Mouse (Mus musculus) cerebellum, adult 2 months (tissue): ENCODE results near the gene Hectd3.

Source experiments
- CTCF ChIP-seq: fragments of 200-500 bp; IDR thresholded peaks from 2 replicates; pipeline ENCODE4 v1.5.1; 2011; ENCODE audit warnings: low read depth, mild to moderate bottlenecking, control low read depth, low read length, moderate library complexity, borderline replicate concordance; ENCODE audit not compliant: insufficient read depth
- POLR2A ChIP-seq: fragments of 200-500 bp; IDR thresholded peaks from 2 replicates; pipeline ENCODE4 v1.6.1; 2011; ENCODE audit warnings: low read length, control low read depth, borderline replicate concordance; ENCODE audit not compliant: insufficient read depth

DNA sequence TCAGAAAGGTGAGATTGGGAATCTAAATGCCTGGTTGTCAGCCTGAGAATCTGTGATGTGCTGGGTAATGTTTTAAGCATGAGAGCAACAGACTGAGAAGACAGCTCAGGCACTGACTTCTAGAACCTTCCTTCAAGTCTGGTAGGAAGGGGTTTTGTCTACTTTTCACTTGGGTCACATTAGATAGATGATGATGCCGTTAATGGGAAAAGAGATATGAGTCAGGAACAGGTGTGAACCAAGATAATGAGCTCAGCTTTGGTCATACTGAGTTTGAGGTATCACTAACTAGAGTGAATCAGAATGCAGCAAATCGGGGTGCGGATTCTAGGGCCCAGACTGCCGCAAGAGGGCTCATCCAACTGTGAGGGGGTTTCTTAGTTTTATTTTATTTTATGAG is 28.4 kb downstream of the Hectd3 start:
- TF ChIP-seq CTCF (no peak), POLR2A (no peak)
